Mouse (Mus musculus): ENCODE measurements around the gene Atp5l. TPM values are rescaled to one million over a fixed set of nuclear protein-coding genes. Genes with fewer than 3 reads are reported as not detected.

Atp5l gene
- total and polyA plus RNA-seq, 2 experiments from 2014 or later: 688 to 2,678 TPM

GRCm38 (mm10) chr9:44868336-44869094, 52.0 kb downstream of the Atp5l start:
- Histone ChIP-seq H3K9ac (replicated peaks; ENCODE audit: low read depth, low read length) (no peak overlapping the region), H3K4me3 (ENCODE audit: low read depth, low read length) (no peak overlapping the region), H3K27ac (ENCODE audit: low read depth) (no peak overlapping the region), H3K9me3 (replicated peaks; ENCODE audit: control insufficient read depth, low read length) (no peaks in the 10 kb centered on the region), H3K4me1 (ENCODE audit: control insufficient read depth, insufficient read depth) (peaks cover 28% of the 10 kb centered on the region), H3K27me3 (ENCODE audit: control insufficient read depth, insufficient read depth, low read length) (no peaks in the 10 kb centered on the region), H3K36me3 (replicated peaks; ENCODE audit: control insufficient read depth, insufficient read depth, low read length) (peaks cover 13% of the 10 kb centered on the region), H3K4me2 (ENCODE audit: low read depth, low read length) (no peak overlapping the region)
- TF ChIP-seq EP300 (IDR thresholded peaks at IDR 0.05; ENCODE audit: low read depth) (no peak), CTCF (IDR thresholded peaks at IDR 0.05; ENCODE audit: low read depth) (no peak)
- ATAC-seq (ENCODE audit: insufficient read depth, low read depth) (no peak), DNase-seq (ENCODE audit: low spot score) (no peak)
- WGBS: 81% methylated on average over 13 of the region's 13 CpGs

GRCm38 (mm10) chr9:44867664-44868063, 52.9 kb downstream of the Atp5l start:
- no peaks in the 10 kb centered on the region for H3K9me3 ChIP-seq (replicated peaks; ENCODE audit: control insufficient read depth, low read length)
- no peak overlapping the region for H3K9ac ChIP-seq (replicated peaks; ENCODE audit: low read depth, low read length)
- peaks cover 13% of the 10 kb centered on the region for H3K36me3 ChIP-seq (replicated peaks; ENCODE audit: control insufficient read depth, insufficient read depth, low read length)
- no peak for ATAC-seq (ENCODE audit: insufficient read depth, low read depth)
- TF ChIP-seq CTCF (IDR thresholded peaks at IDR 0.05; ENCODE audit: low read depth) (no peak), EP300 (IDR thresholded peaks at IDR 0.05; ENCODE audit: low read depth) (no peak)
- H3K4me2 ChIP-seq (ENCODE audit: low read depth, low read length): no peak overlapping the region
- H3K27me3 ChIP-seq (ENCODE audit: control insufficient read depth, insufficient read depth, low read length): no peaks in the 10 kb centered on the region
- H3K27ac ChIP-seq (ENCODE audit: low read depth): no peak overlapping the region
- no peak overlapping the region for H3K4me3 ChIP-seq (ENCODE audit: low read depth, low read length)
- DNase-seq (ENCODE audit: low spot score): no peak
- H3K4me1 ChIP-seq (ENCODE audit: control insufficient read depth, insufficient read depth): peaks cover 22% of the 10 kb centered on the region
- 61% methylated on average over 3 of the region's 3 CpGs for WGBS

- DNase-seq (ENCODE audit: low spot score): no peak
- Histone ChIP-seq H3K9ac (replicated peaks; ENCODE audit: low read depth, low read length) (no peak overlapping the region), H3K4me2 (ENCODE audit: low read depth, low read length) (no peak overlapping the region), H3K4me1 (ENCODE audit: control insufficient read depth, insufficient read depth) (peaks cover 17% of the 10 kb centered on the region), H3K27ac (ENCODE audit: low read depth) (peak overlapping the region; percentile 34), H3K27me3 (ENCODE audit: control insufficient read depth, insufficient read depth, low read length) (no peaks in the 10 kb centered on the region), H3K4me3 (ENCODE audit: low read depth, low read length) (no peak overlapping the region), H3K9me3 (replicated peaks; ENCODE audit: control insufficient read depth, low read length) (no peaks in the 10 kb centered on the region), H3K36me3 (replicated peaks; ENCODE audit: control insufficient read depth, insufficient read depth, low read length) (peaks cover 13% of the 10 kb centered on the region)
- TF ChIP-seq CTCF (IDR thresholded peaks at IDR 0.05; ENCODE audit: low read depth) (no peak), EP300 (IDR thresholded peaks at IDR 0.05; ENCODE audit: low read depth) (no peak)
- ATAC-seq (ENCODE audit: insufficient read depth, low read depth): no peak
- WGBS: 48% methylated on average over 9 of the region's 9 CpGs
These were observed 53.9 kb downstream of the Atp5l start for GRCm38 (mm10) chr9:44866501-44867240.

Other genes with a start within 250 kb of the Atp5l start
- not detected in 2 replicates for gene Treh, start 247.5 kb downstream of the Atp5l start, total RNA-seq (2014; rRNA removed; ENCODE audit: low replicate concordance)
- not detected in 2 replicates for gene Treh, start 247.5 kb downstream of the Atp5l start, polyA plus RNA-seq (2015; fragmentation: Nextera tagmentation; extraction: Ambion mirVana)
- gene Phldb1, start 185.5 kb downstream of the Atp5l start, total RNA-seq (2014; rRNA removed; ENCODE audit: low replicate concordance): 96.0 and 138 TPM in 2 replicates
- 25.8 and 28.0 TPM in 2 replicates for gene Phldb1, start 185.5 kb downstream of the Atp5l start, polyA plus RNA-seq (2015; fragmentation: Nextera tagmentation; extraction: Ambion mirVana)
- 71.6 and 80.1 TPM in 2 replicates for gene Arcn1, start 152.9 kb downstream of the Atp5l start, total RNA-seq (2014; rRNA removed; ENCODE audit: low replicate concordance)
- 69.5 and 78.3 TPM in 2 replicates for gene Arcn1, start 152.9 kb downstream of the Atp5l start, polyA plus RNA-seq (2015; fragmentation: Nextera tagmentation; extraction: Ambion mirVana)
- gene Ift46, start 152.8 kb downstream of the Atp5l start, total RNA-seq (2014; rRNA removed; ENCODE audit: low replicate concordance): 10.0 and 41.0 TPM in 2 replicates
- 49.5 and 60.6 TPM in 2 replicates for gene Ift46, start 152.8 kb downstream of the Atp5l start, polyA plus RNA-seq (2015; fragmentation: Nextera tagmentation; extraction: Ambion mirVana)
- gene Tmem25, start 121.4 kb downstream of the Atp5l start, total RNA-seq (2014; rRNA removed; ENCODE audit: low replicate concordance): 2.4 and 5.2 TPM in 2 replicates
- gene Tmem25, start 121.4 kb downstream of the Atp5l start, polyA plus RNA-seq (2015; fragmentation: Nextera tagmentation; extraction: Ambion mirVana): 3.2 and 3.4 TPM in 2 replicates
- gene Ttc36, start 117.7 kb downstream of the Atp5l start, total RNA-seq (2014; rRNA removed; ENCODE audit: low replicate concordance): 0.31 TPM in 1 of 2 replicates, not detected in the other
- 0.72 TPM in 1 of 2 replicates, not detected in the other for gene Ttc36, start 117.7 kb downstream of the Atp5l start, polyA plus RNA-seq (2015; fragmentation: Nextera tagmentation; extraction: Ambion mirVana)
- gene Kmt2a, start 39.4 kb downstream of the Atp5l start, total RNA-seq (2014; rRNA removed; ENCODE audit: low replicate concordance): 4.9 and 7.8 TPM in 2 replicates
- gene Kmt2a, start 39.4 kb downstream of the Atp5l start, polyA plus RNA-seq (2015; fragmentation: Nextera tagmentation; extraction: Ambion mirVana): 4.2 and 4.4 TPM in 2 replicates
- gene Ube4a, start 44.9 kb upstream of the Atp5l start, total RNA-seq (2014; rRNA removed; ENCODE audit: low replicate concordance): 10.7 and 16.8 TPM in 2 replicates
- gene Ube4a, start 44.9 kb upstream of the Atp5l start, polyA plus RNA-seq (2015; fragmentation: Nextera tagmentation; extraction: Ambion mirVana): 9.8 and 9.9 TPM in 2 replicates
- 1.2 TPM in 1 of 2 replicates, not detected in the other for gene Cd3g, start 59.7 kb upstream of the Atp5l start, total RNA-seq (2014; rRNA removed; ENCODE audit: low replicate concordance)
- gene Cd3g, start 59.7 kb upstream of the Atp5l start, polyA plus RNA-seq (2015; fragmentation: Nextera tagmentation; extraction: Ambion mirVana): 0.11 TPM in 1 of 2 replicates, not detected in the other
- 1.9 TPM in 1 of 2 replicates, not detected in the other for gene Cd3d, start 61.0 kb upstream of the Atp5l start, total RNA-seq (2014; rRNA removed; ENCODE audit: low replicate concordance)
- gene Cd3d, start 61.0 kb upstream of the Atp5l start, polyA plus RNA-seq (2015; fragmentation: Nextera tagmentation; extraction: Ambion mirVana): not detected in 2 replicates
- gene Cd3e, start 88.9 kb upstream of the Atp5l start, total RNA-seq (2014; rRNA removed; ENCODE audit: low replicate concordance): 0.27 TPM in 1 of 2 replicates, not detected in the other
- gene Cd3e, start 88.9 kb upstream of the Atp5l start, polyA plus RNA-seq (2015; fragmentation: Nextera tagmentation; extraction: Ambion mirVana): 0.14 TPM in 1 of 2 replicates, not detected in the other
- gene Mpzl2, start 119.1 kb upstream of the Atp5l start, total RNA-seq (2014; rRNA removed; ENCODE audit: low replicate concordance): 0.15 and 0.31 TPM in 2 replicates
- 0.41 and 0.42 TPM in 2 replicates for gene Mpzl2, start 119.1 kb upstream of the Atp5l start, polyA plus RNA-seq (2015; fragmentation: Nextera tagmentation; extraction: Ambion mirVana)
- 1.7 and 3.1 TPM in 2 replicates for gene Mpzl3, start 134.4 kb upstream of the Atp5l start, total RNA-seq (2014; rRNA removed; ENCODE audit: low replicate concordance)
- 0.59 and 0.68 TPM in 2 replicates for gene Mpzl3, start 134.4 kb upstream of the Atp5l start, polyA plus RNA-seq (2015; fragmentation: Nextera tagmentation; extraction: Ambion mirVana)
- not detected in 2 replicates for gene Jaml, start 158.4 kb upstream of the Atp5l start, total RNA-seq (2014; rRNA removed; ENCODE audit: low replicate concordance)
- gene Jaml, start 158.4 kb upstream of the Atp5l start, polyA plus RNA-seq (2015; fragmentation: Nextera tagmentation; extraction: Ambion mirVana): 0.08 and 0.40 TPM in 2 replicates
- gene Scn2b, start 197.0 kb upstream of the Atp5l start, total RNA-seq (2014; rRNA removed; ENCODE audit: low replicate concordance): 0.04 and 0.53 TPM in 2 replicates
- 0.31 and 0.51 TPM in 2 replicates for gene Scn2b, start 197.0 kb upstream of the Atp5l start, polyA plus RNA-seq (2015; fragmentation: Nextera tagmentation; extraction: Ambion mirVana)
- gene Scn4b, start 217.7 kb upstream of the Atp5l start, total RNA-seq (2014; rRNA removed; ENCODE audit: low replicate concordance): 0.27 and 0.57 TPM in 2 replicates
- gene Scn4b, start 217.7 kb upstream of the Atp5l start, polyA plus RNA-seq (2015; fragmentation: Nextera tagmentation; extraction: Ambion mirVana): 0.10 and 0.11 TPM in 2 replicates

Data from heart, postnatal 0 days (tissue).